Mouse (Mus musculus): ENCODE data around the gene Rab14. TPM values are rescaled to one million over a fixed set of nuclear protein-coding genes. Genes with fewer than 3 reads are reported as not detected.

Rab14 gene
- polyA plus RNA-seq, 1 experiment from 2014 or later = 286 TPM

- Histone ChIP-seq H3K36me3 (peaks cover 91% of the 10 kb centered on the region), H3K27ac (no peak overlapping the region), H3K4me3 (no peak overlapping the region), H3K9me3 (no peaks in the 10 kb centered on the region), H3K27me3 (ENCODE audit: insufficient read depth, poor library complexity, severe bottlenecking) (no peaks in the 10 kb centered on the region), H3K4me1 (replicated peaks) (no peaks in the 10 kb centered on the region)
- no peak for DNase-seq (ENCODE audit: low spot score)
- 61% methylated on average over 5 of the region's 5 CpGs for WGBS
These were observed 40.7 kb downstream of the Rab14 start for GRCm38 (mm10) chr2:35160206-35160605.

GRCm38 (mm10) chr2:35158358-35158757 is 42.6 kb downstream of the Rab14 start:
- no peak overlapping the region for H3K27ac ChIP-seq
- 87% methylated on average over 3 of the region's 3 CpGs for WGBS
- H3K27me3 ChIP-seq (ENCODE audit: insufficient read depth, poor library complexity, severe bottlenecking) = no peaks in the 10 kb centered on the region
- no peak for DNase-seq (ENCODE audit: low spot score)
- H3K4me1 ChIP-seq (replicated peaks) = no peaks in the 10 kb centered on the region
- H3K36me3 ChIP-seq = peaks cover 93% of the 10 kb centered on the region
- no peak overlapping the region for H3K4me3 ChIP-seq
- no peaks in the 10 kb centered on the region for H3K9me3 ChIP-seq

- H3K4me1 ChIP-seq (replicated peaks) = no peaks in the 10 kb centered on the region
- WGBS = 87% methylated on average over 7 of the region's 7 CpGs
- no peak overlapping the region for H3K4me3 ChIP-seq
- DNase-seq (ENCODE audit: low spot score) = no peak
- no peak overlapping the region for H3K27ac ChIP-seq
- no peaks in the 10 kb centered on the region for H3K9me3 ChIP-seq
- H3K36me3 ChIP-seq = peaks cover 93% of the 10 kb centered on the region
- no peaks in the 10 kb centered on the region for H3K27me3 ChIP-seq (ENCODE audit: insufficient read depth, poor library complexity, severe bottlenecking)
These were observed 43.1 kb downstream of the Rab14 start for GRCm38 (mm10) chr2:35157836-35158235.

- Histone ChIP-seq H3K4me1 (replicated peaks) (no peaks in the 10 kb centered on the region), H3K27ac (no peak overlapping the region), H3K36me3 (peaks cover 93% of the 10 kb centered on the region), H3K27me3 (ENCODE audit: insufficient read depth, poor library complexity, severe bottlenecking) (no peaks in the 10 kb centered on the region), H3K4me3 (no peak overlapping the region), H3K9me3 (no peaks in the 10 kb centered on the region)
- no peak for DNase-seq (ENCODE audit: low spot score)
- WGBS = 85% methylated on average over 2 of the region's 2 CpGs
These were observed 43.9 kb downstream of the Rab14 start for GRCm38 (mm10) chr2:35156985-35157384.

DNA sequence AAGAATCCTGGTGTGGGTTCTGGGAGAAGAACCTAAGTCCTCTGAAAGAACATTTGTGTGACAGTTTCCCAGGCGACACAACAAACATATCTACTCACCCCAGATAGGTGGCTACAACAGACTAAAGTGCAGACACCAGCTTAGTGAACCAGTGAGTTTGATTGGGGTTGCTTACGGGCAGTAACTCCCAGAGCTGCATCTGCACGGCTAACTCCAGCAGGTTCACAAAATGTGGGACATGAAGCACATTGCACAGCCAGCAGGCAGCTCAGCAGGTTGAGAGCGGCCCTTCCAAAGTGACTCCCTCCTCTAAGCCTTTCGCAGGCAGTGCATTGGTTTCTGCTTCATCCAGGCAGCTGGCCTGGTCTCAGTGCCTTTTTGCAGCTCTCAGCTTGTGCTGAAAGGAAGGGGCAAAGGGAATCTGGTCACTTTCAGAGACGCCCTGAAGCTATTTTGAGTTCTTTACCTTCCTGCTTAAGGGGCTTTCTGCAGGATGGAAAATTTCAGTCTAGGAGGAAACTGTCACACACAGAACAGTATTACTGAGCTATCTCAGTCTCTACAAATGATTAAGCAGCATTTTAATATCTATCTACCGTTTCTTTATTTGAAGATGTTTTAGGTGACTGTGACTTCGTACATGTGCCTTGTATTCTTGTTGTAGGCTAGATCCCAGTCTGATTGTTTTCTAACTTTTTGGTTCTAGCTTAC is 46.9 kb downstream of the Rab14 start:
- Histone ChIP-seq H3K27me3 (ENCODE audit: insufficient read depth, poor library complexity, severe bottlenecking) (no peaks in the 10 kb centered on the region), H3K4me1 (replicated peaks) (no peaks in the 10 kb centered on the region), H3K36me3 (peaks cover 100% of the 10 kb centered on the region), H3K4me3 (no peak overlapping the region), H3K27ac (no peak overlapping the region), H3K9me3 (no peaks in the 10 kb centered on the region)
- DNase-seq (ENCODE audit: low spot score) = no peak
- 88% methylated on average over 8 of the region's 8 CpGs for WGBS

GRCm38 (mm10) chr2:35153179-35153578 is 47.7 kb downstream of the Rab14 start:
- H3K36me3 ChIP-seq = peaks cover 100% of the 10 kb centered on the region
- no peak for DNase-seq (ENCODE audit: low spot score)

GRCm38 (mm10) chr2:35151303-35151882 is 49.5 kb downstream of the Rab14 start:
- WGBS = 94% methylated on average over 13 of the region's 13 CpGs
- no peaks in the 10 kb centered on the region for H3K9me3 ChIP-seq
- H3K4me3 ChIP-seq = no peak overlapping the region
- DNase-seq (ENCODE audit: low spot score) = no peak
- H3K27ac ChIP-seq = no peak overlapping the region
- H3K4me1 ChIP-seq (replicated peaks) = no peaks in the 10 kb centered on the region
- peaks cover 100% of the 10 kb centered on the region for H3K36me3 ChIP-seq
- H3K27me3 ChIP-seq (ENCODE audit: insufficient read depth, poor library complexity, severe bottlenecking) = no peaks in the 10 kb centered on the region

More at GRCm38 (mm10) chr2:35153179-35153578, 47.7 kb downstream of the Rab14 start:
- Histone ChIP-seq H3K4me3 (no peak overlapping the region), H3K27ac (no peak overlapping the region), H3K27me3 (ENCODE audit: insufficient read depth, poor library complexity, severe bottlenecking) (no peaks in the 10 kb centered on the region), H3K4me1 (replicated peaks) (no peaks in the 10 kb centered on the region), H3K9me3 (no peaks in the 10 kb centered on the region)
- 91% methylated on average over 6 of the region's 6 CpGs for WGBS

DNA sequence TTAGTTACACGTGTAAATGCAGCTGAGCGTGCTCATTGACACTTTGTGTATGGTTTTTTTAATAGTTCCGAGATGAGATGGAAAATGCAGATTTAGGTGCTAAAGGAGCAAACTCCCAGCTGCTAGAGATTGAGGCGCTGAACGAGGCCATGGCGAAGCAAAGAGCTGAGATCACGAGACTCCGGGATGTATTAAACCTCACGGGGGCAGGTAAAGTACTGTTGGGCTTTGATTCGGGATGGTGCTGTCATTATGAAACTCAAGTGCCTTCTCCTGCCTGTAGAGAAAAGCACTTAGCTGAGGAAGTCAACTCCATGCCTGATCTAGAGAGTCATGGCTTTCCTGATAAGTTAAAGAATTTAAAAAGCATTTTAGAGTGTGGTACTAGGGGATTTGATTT is 52.1 kb downstream of the Rab14 start:
- Histone ChIP-seq H3K27me3 (ENCODE audit: insufficient read depth, poor library complexity, severe bottlenecking) (no peaks in the 10 kb centered on the region), H3K4me3 (no peak overlapping the region), H3K27ac (no peak overlapping the region), H3K4me1 (replicated peaks) (no peaks in the 10 kb centered on the region), H3K36me3 (peaks cover 100% of the 10 kb centered on the region), H3K9me3 (no peaks in the 10 kb centered on the region)
- WGBS = 93% methylated on average over 10 of the region's 10 CpGs
- no peak for DNase-seq (ENCODE audit: low spot score)

DNA sequence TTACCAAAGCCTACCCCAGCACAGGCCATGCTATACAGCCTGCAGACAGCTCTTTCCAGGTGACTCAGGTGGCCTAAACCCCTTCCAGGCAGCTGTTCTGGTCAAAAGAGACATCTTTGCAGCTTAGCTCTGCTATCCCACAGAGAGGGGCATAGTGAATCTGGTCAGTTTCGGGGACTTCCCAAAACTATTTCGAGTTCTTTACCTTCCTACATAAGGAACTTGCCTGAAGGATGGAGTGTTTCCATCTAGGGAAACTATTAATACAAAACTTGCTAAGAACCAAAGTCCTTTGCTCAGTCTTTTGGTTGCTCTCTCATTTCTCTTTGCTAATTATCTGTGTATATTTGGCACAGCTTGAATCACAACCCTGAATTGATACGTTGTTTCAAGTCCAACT is 59.2 kb downstream of the Rab14 start:
- no peak overlapping the region for H3K4me3 ChIP-seq

DNA sequence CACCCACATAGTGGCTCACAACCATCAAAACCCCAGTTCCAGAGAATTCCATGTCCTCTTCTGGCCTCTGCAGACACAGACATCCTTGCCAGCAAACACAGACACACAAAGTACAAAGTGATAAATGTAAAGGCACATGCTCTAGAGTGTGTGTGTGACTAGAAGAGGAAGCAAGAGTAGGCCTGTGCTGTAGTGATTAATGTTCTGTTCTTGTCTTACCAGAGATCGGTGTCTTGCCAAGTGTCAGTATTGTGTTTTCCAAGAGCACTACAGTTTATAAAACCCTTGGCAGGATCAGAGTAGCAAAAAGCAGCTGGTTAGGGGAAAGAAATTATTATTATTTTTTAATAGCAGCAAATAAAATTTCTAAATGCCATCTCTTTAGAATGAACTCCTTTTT is 62.3 kb downstream of the Rab14 start:
- Histone ChIP-seq H3K27ac (no peak overlapping the region), H3K36me3 (peaks cover 90% of the 10 kb centered on the region), H3K4me3 (no peak overlapping the region), H3K27me3 (ENCODE audit: insufficient read depth, poor library complexity, severe bottlenecking) (no peaks in the 10 kb centered on the region), H3K9me3 (no peaks in the 10 kb centered on the region), H3K4me1 (replicated peaks) (no peaks in the 10 kb centered on the region)
- 96% methylated on average over 1 of the region's 1 CpGs for WGBS
- no peak for DNase-seq (ENCODE audit: low spot score)

More for the DNA sequence above, 59.2 kb downstream of the Rab14 start:
- Histone ChIP-seq H3K27me3 (ENCODE audit: insufficient read depth, poor library complexity, severe bottlenecking) (no peaks in the 10 kb centered on the region), H3K36me3 (peaks cover 100% of the 10 kb centered on the region), H3K4me1 (replicated peaks) (no peaks in the 10 kb centered on the region), H3K9me3 (no peaks in the 10 kb centered on the region), H3K27ac (no peak overlapping the region)
- 95% methylated on average over 3 of the region's 3 CpGs for WGBS
- no peak for DNase-seq (ENCODE audit: low spot score)

DNA sequence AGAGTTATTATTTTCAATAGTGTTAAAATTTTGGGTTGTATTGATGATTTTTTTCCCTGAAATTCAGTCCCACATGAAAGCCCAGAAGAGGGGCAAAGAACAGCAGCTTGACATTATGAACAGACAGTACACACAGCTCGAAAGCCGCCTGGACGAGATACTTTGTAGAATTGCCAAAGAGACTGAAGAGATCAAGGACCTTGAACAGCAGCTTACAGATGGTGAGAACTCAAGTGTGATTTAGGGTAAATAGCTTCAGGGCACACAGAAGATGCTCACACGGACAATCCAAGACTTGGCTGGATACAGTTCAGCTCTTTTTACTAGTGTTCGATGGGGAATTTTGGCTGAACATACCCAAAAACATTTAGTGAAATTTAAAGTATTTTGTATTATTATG is 67.0 kb downstream of the Rab14 start:
- 90% methylated on average over 5 of the region's 5 CpGs for WGBS
- Histone ChIP-seq H3K27ac (no peak overlapping the region), H3K9me3 (no peaks in the 10 kb centered on the region), H3K36me3 (peaks cover 50% of the 10 kb centered on the region), H3K4me1 (replicated peaks) (peaks cover 19% of the 10 kb centered on the region), H3K4me3 (no peak overlapping the region), H3K27me3 (ENCODE audit: insufficient read depth, poor library complexity, severe bottlenecking) (no peaks in the 10 kb centered on the region)
- DNase-seq (ENCODE audit: low spot score) = no peak

DNA sequence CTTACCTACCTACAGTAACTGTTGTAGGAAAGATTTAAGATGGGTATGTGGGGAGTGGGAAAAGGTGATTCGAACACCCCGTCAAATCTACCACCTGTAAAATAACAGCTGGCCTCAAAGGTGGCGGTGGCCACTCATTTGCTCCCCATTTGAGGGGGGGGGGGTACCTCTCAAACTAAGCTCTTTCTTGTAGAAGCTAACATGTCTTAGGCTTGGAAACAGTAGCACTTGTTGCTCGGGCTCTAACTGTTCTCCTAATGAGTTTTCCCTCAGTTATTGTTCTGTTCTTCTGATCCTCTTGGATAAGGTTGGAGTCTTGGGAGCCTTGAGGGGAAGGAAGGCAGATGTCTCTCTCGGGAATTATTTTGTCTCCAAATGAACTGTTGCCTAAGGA is 68.3 kb downstream of the Rab14 start:
- DNase-seq (ENCODE audit: low spot score) = no peak
- H3K27ac ChIP-seq = peak overlapping the region; percentile 88
- peaks cover 50% of the 10 kb centered on the region for H3K36me3 ChIP-seq
- H3K4me3 ChIP-seq = peak overlapping the region; percentile 62
- H3K27me3 ChIP-seq (ENCODE audit: insufficient read depth, poor library complexity, severe bottlenecking) = no peaks in the 10 kb centered on the region
- H3K4me1 ChIP-seq (replicated peaks) = peaks cover 19% of the 10 kb centered on the region
- 20% methylated on average over 5 of the region's 5 CpGs for WGBS
- H3K9me3 ChIP-seq = no peaks in the 10 kb centered on the region

GRCm38 (mm10) chr2:35131991-35132661 is 68.8 kb downstream of the Rab14 start:
- H3K9me3 ChIP-seq = no peaks in the 10 kb centered on the region
- no peaks in the 10 kb centered on the region for H3K27me3 ChIP-seq (ENCODE audit: insufficient read depth, poor library complexity, severe bottlenecking)
- H3K4me3 ChIP-seq = peak overlapping the region; percentile 62
- H3K4me1 ChIP-seq (replicated peaks) = peaks cover 19% of the 10 kb centered on the region
- peaks cover 48% of the 10 kb centered on the region for H3K36me3 ChIP-seq
- peak overlapping the region; percentile 88 for H3K27ac ChIP-seq
- peak; percentile 94 for DNase-seq (ENCODE audit: low spot score)
- WGBS = under 1% methylated on average over 21 of the region's 21 CpGs
